Mouse (Mus musculus) embryonic facial prominence, embryonic 15.5 days (tissue): ENCODE measurements around the gene Map3k5. TPM values are rescaled to one million over a fixed set of nuclear protein-coding genes. Genes with fewer than 3 reads are reported as not detected.

Experiments
- ATAC-seq: fragments of 200-750 bp; cut with Nextera tagmentation; 2 replicates; pipeline ENCODE4 v1.8.0; 2017; ENCODE audit warnings: low read depth, moderate TSS enrichment; ENCODE audit not compliant: insufficient number of reproducible peaks, low FRiP score, low TSS enrichment
- H3K27ac ChIP-seq: fragments of 300-500 bp; sonication (generic); replicated peaks from 2 replicates; pipeline ENCODE4 v1.5.1; 2015; ENCODE audit warnings: mild to moderate bottlenecking, inconsistent platforms
- H3K27me3 ChIP-seq: fragments of 300-500 bp; sonication (generic); 2 replicates; pipeline ENCODE4 v1.6.1; 2015; ENCODE audit warnings: inconsistent platforms
- H3K36me3 ChIP-seq: fragments of 300-500 bp; sonication (generic); 2 replicates; pipeline ENCODE4 v1.6.1; 2015; ENCODE audit warnings: mild to moderate bottlenecking, inconsistent platforms
- H3K4me1 ChIP-seq: fragments of 300-500 bp; sonication (generic); 2 replicates; pipeline ENCODE4 v1.6.1; 2015; ENCODE audit warnings: inconsistent platforms
- H3K4me2 ChIP-seq: fragments of 300-500 bp; sonication (generic); replicated peaks from 2 replicates; pipeline ENCODE4 v1.6.1; 2015; ENCODE audit warnings: mild to moderate bottlenecking, inconsistent platforms
- H3K4me3 ChIP-seq: fragments of 300-500 bp; sonication (generic); replicated peaks from 2 replicates; pipeline ENCODE4 v1.5.1; 2015; ENCODE audit warnings: mild to moderate bottlenecking, inconsistent platforms
- H3K9ac ChIP-seq: fragments of 300-500 bp; sonication (generic); 2 replicates; pipeline ENCODE4 v1.6.1; 2015; ENCODE audit warnings: inconsistent platforms
- H3K9me3 ChIP-seq: fragments of 300-500 bp; sonication (generic); replicated peaks from 2 replicates; pipeline ENCODE4 v1.6.1; 2016; ENCODE audit warnings: inconsistent platforms
- WGBS: fragments of 180-500 bp; shearing (Covaris S2); methylation state at CpG from one replicate; pipeline ENCODE4 v1.1.7; 2015; 5-methylcytosine and 5-hydroxymethylcytosine counted together
- polyA plus RNA-seq: library from polyadenylated mRNA; unstranded; fragments of >200 nt; fragmentation: Nextera tagmentation; extraction: Ambion mirVana; gene quantifications from 2 replicates; pipeline ENCODE4 v1.2.1, GENCODE M21; 2015

Gene Map3k5
- polyA plus RNA-seq, 1 experiment from 2014 or later: 2.1 TPM

DNA sequence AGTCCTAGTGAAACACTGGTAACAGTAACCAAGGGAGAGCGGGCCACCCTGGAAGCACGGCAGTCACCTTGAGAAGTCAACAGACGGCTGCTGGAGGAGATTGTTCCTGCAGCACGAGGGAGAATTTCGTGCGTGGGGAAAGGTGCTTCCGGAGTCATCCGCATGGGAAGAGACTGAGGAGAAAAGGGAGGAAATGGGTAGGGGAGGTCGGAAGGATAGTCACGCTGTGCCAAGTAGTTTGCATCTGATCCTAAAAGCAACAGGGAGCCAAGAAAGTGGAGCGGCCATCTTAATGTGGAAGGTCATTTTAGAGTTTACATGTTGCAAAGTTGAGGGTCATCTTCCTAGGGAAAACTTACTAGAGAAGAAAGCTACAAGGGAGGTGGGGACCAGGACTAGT lies 155.9 kb downstream of the Map3k5 start:
- H3K4me3 ChIP-seq: no peak overlapping the region
- H3K27me3 ChIP-seq: no peaks in the 10 kb centered on the region
- no peak overlapping the region for H3K27ac ChIP-seq
- no peak overlapping the region for H3K4me2 ChIP-seq
- WGBS: 90% methylated on average over 11 of the region's 11 CpGs
- no peaks in the 10 kb centered on the region for H3K36me3 ChIP-seq
- no peaks in the 10 kb centered on the region for H3K4me1 ChIP-seq
- no peak overlapping the region for H3K9ac ChIP-seq
- no peak for ATAC-seq
- H3K9me3 ChIP-seq: no peaks in the 10 kb centered on the region

DNA sequence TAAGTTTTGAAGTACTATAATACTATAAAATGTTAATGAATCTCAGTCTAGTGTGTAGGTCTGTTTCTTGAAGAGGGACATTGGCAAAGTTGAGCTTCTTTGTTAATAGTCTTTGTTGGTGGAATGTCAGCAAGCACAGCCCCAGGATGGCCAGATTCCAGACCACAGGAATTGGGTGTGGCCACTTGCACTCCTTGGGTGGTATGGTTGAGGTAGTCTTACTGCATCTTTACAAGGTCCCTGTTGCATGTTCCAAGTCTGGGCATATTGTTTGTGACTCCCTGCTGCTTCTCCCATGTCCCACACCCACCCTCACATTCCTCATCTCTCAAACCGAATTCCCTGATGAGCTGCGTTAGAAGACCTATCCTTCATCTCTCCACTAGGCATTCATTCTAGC lies 157.1 kb downstream of the Map3k5 start:
- Histone ChIP-seq H3K4me3 (no peak overlapping the region), H3K4me1 (no peaks in the 10 kb centered on the region), H3K27me3 (no peaks in the 10 kb centered on the region), H3K27ac (no peak overlapping the region), H3K4me2 (no peak overlapping the region), H3K9me3 (no peaks in the 10 kb centered on the region), H3K9ac (no peak overlapping the region), H3K36me3 (no peaks in the 10 kb centered on the region)
- 74% methylated on average over 2 of the region's 2 CpGs for WGBS
- ATAC-seq: no peak

DNA sequence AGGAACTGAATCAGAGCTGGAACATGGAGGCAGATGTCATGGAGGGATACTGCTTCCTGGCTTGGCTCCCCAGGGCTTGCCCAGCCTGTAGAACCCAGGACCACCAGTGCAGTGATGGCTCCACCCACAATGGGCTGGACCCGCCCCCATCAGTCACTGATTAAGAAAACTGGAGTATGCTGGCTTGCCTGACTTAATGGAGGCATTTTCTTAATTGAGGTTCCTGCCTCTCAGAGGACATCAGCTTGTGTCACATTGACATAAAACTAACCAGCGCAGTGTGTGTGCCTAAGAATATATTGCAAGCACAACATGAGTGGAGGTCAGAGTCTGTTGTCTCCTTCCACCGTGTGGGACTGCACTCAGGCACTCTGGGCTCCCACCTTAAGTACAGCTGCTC lies 158.1 kb downstream of the Map3k5 start:
- WGBS: 86% methylated on average over 3 of the region's 3 CpGs

DNA sequence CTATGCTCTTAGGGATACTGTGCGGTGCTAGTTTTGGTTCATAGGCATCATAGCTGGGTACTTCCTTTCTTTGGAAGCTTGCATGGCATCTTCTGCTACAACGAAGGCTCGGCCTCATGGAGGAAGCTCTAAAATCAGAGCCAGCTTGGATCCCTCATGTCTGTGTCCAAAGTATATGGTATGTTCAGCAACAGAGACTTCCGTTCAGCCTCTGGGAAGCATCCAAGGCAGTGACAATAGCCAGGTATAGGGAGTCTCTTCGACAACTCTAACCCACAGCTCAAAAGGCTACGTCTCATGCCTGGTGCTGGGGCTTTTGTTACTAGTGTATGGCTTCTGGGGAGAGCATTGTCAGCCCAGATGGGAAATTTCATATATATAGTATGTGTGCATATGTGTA lies 167.2 kb downstream of the Map3k5 start:
- Histone ChIP-seq H3K9ac (no peak overlapping the region), H3K4me2 (no peak overlapping the region), H3K4me1 (peaks cover 5% of the 10 kb centered on the region; the same call in 1 of the 2 replicates), H3K27ac (no peak overlapping the region), H3K36me3 (no peaks in the 10 kb centered on the region), H3K4me3 (no peak overlapping the region), H3K9me3 (no peaks in the 10 kb centered on the region), H3K27me3 (no peaks in the 10 kb centered on the region)
- no peak for ATAC-seq
- WGBS: 90% methylated on average over 6 of the region's 6 CpGs

More for the DNA sequence above, 158.1 kb downstream of the Map3k5 start:
- no peaks in the 10 kb centered on the region for H3K4me1 ChIP-seq
- no peak overlapping the region for H3K4me3 ChIP-seq
- no peak overlapping the region for H3K27ac ChIP-seq
- ATAC-seq: no peak
- H3K4me2 ChIP-seq: no peak overlapping the region
- H3K27me3 ChIP-seq: no peaks in the 10 kb centered on the region
- no peaks in the 10 kb centered on the region for H3K36me3 ChIP-seq
- no peaks in the 10 kb centered on the region for H3K9me3 ChIP-seq
- no peak overlapping the region for H3K9ac ChIP-seq

DNA sequence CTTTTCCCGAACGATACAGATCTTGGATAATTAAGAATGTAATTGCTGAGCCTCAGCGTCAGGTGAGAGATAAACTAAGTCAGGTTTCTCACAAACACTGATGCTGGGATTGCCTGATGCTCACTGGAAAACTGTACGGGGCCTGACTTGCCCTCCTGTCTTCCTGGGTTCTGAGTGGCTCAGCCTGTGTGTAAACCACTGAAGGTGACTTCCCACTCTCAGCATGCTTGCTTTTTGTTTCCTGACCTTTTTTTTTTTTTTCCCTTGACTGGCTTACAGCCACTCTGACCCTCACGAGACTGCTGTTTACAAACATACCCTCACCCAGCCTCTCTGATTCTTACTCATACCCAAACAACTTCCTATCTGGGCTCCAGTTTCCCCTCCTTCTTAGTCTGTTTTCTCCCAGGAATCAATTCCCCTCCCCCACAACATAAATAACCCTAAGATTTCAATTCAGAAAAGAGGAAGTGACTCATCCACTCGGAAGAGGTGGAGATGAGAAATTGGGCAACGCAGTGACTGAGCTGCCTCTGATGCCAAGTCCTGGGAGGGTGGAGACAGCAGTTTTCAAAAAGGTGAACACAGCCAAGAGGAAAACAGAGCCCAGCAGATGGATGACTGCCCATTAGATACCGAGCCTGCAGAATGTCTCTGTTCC lies 170.1 kb downstream of the Map3k5 start:
- Histone ChIP-seq H3K9ac (no peak overlapping the region), H3K9me3 (no peaks in the 10 kb centered on the region), H3K36me3 (0 out of 2 replicates have a peak, but pooled peaks cover 2% of the 10 kb centered on the region), H3K27ac (no peak overlapping the region), H3K4me2 (no peak overlapping the region), H3K27me3 (no peaks in the 10 kb centered on the region), H3K4me3 (no peak overlapping the region), H3K4me1 (peaks cover 5% of the 10 kb centered on the region; the same call in 1 of the 2 replicates)
- no peak for ATAC-seq
- WGBS: 54% methylated on average over 8 of the region's 8 CpGs

DNA sequence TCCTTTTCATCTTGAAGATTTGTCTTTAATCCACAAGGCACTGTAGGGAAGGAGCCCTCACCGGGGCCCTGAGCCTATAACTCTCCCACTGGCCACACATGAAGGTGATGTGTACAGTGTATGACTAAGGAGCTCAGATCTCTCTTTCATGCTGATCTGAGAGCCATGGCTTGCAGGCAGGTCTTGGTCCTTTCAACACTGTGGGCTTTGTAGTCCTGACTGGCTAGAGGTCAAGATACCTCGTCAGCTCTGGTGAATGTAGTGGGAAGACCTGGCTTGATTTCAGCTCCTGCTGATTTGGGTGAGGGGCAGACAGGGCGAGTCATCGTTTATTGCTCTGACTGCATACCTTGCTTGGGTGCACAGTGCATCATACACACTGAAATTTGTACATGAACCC lies 171.3 kb downstream of the Map3k5 start:
- Histone ChIP-seq H3K27ac (no peak overlapping the region), H3K4me2 (no peak overlapping the region), H3K4me1 (peaks cover 5% of the 10 kb centered on the region; the same call in 1 of the 2 replicates), H3K27me3 (no peaks in the 10 kb centered on the region), H3K9me3 (no peaks in the 10 kb centered on the region), H3K4me3 (no peak overlapping the region), H3K36me3 (0 out of 2 replicates have a peak, but pooled peaks cover 2% of the 10 kb centered on the region), H3K9ac (no peak overlapping the region)
- ATAC-seq: no peak
- WGBS: 60% methylated on average over 4 of the region's 4 CpGs

DNA sequence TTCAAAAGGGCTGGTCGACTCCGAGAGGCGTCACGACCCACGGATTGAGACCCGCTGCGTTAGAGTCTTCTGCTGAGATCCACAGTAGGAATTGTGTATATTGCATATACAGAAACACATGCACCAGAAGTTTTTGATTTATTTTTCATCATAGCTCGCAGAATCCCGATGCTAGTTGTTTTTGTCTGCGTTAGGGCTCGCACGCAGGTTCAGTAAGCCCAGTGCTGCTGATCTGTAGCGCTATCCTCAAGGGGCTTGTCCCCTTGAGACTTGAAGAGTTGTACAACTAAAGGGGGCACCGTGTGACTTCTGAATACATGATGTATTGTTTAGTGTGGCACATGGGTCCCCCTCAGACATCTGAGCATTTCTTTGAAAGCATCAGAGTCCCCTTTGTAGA lies 172.8 kb downstream of the Map3k5 start:
- Histone ChIP-seq H3K27ac (no peak overlapping the region), H3K27me3 (no peaks in the 10 kb centered on the region), H3K36me3 (0 out of 2 replicates have a peak, but pooled peaks cover 2% of the 10 kb centered on the region), H3K4me1 (peaks cover 5% of the 10 kb centered on the region; the same call in 1 of the 2 replicates), H3K9me3 (no peaks in the 10 kb centered on the region), H3K4me3 (no peak overlapping the region), H3K4me2 (no peak overlapping the region), H3K9ac (no peak overlapping the region)
- WGBS: 78% methylated on average over 14 of the region's 14 CpGs
- no peak for ATAC-seq

DNA sequence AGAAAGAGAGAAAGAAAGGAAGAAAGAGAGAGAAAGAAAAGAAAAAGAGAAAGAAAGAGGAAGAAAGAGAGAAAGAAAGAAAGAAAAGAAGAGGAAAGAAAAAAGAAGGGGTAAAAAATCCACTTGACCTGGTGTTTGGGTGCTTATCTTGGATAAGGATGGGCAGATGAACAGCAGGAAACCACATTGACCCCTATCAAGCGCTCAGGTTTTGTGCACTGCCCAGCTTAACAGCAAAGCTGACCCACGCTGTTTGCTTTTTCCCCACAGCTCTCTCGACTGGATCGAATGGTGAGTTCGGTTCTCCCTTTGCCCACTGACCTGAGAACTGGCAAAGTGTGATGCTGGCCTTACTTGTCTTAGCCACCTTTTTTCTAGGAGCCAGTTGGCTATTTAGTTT lies 177.2 kb downstream of the Map3k5 start:
- no peak overlapping the region for H3K27ac ChIP-seq
- no peaks in the 10 kb centered on the region for H3K27me3 ChIP-seq
- H3K4me2 ChIP-seq: no peak overlapping the region
- ATAC-seq: no peak
- H3K9ac ChIP-seq: no peak overlapping the region
- H3K9me3 ChIP-seq: no peaks in the 10 kb centered on the region
- 0 out of 2 replicates have a peak, but pooled peaks cover 2% of the 10 kb centered on the region for H3K36me3 ChIP-seq
- no peak overlapping the region for H3K4me3 ChIP-seq
- H3K4me1 ChIP-seq: no peaks in the 10 kb centered on the region
- WGBS: 93% methylated on average over 5 of the region's 5 CpGs

DNA sequence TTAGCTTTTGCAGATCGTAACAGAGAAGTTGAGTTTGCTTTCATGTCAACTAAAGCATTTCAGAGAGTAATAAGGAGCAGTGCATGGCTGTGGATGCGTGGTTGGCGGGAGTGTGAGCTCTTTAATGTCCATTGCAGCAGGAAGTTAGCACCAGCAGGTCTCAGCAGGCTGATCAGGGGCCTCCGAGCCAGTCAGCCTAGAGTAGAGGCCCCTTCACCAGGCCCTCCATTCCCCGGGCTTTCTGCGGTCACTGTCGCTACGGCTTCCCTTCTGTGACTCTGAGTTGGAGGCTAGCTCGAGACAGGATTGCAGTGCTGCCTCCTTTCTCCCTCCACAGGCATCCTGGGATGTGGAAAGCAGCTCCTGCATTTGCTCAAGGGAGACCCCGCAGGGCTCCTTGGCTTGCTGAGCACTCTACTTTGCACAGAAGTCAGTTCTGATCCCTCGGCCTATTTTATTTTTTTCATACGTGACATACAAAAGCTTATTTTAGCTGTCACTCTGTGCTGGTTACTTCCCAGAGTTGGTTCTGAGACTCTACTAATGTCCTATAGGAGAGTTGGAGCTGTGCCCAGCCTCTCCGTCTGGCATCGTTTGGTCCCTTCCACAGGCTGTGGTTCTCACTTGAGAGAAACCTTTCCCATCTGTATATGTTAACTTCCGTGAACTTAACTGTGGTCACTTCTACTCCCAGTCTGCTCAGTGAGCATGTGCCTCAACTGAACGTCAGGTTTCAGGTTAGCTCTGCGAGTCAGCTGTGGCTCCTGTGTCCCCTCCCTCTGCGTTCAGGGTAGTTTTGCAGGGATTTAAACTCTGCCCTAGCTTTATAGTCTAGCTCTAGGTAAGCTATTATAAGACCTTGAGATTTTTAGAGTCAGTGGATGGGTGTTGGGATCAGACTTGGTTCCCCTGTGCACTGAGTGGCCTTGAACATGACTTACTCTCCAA lies 178.0 kb downstream of the Map3k5 start:
- ATAC-seq: no peak
- Histone ChIP-seq H3K27ac (no peak overlapping the region), H3K9me3 (no peaks in the 10 kb centered on the region), H3K4me1 (no peaks in the 10 kb centered on the region), H3K9ac (no peak overlapping the region), H3K36me3 (0 out of 2 replicates have a peak, but pooled peaks cover 2% of the 10 kb centered on the region), H3K4me2 (no peak overlapping the region), H3K27me3 (no peaks in the 10 kb centered on the region), H3K4me3 (no peak overlapping the region)
- 75% methylated on average over 18 of the region's 18 CpGs for WGBS

DNA sequence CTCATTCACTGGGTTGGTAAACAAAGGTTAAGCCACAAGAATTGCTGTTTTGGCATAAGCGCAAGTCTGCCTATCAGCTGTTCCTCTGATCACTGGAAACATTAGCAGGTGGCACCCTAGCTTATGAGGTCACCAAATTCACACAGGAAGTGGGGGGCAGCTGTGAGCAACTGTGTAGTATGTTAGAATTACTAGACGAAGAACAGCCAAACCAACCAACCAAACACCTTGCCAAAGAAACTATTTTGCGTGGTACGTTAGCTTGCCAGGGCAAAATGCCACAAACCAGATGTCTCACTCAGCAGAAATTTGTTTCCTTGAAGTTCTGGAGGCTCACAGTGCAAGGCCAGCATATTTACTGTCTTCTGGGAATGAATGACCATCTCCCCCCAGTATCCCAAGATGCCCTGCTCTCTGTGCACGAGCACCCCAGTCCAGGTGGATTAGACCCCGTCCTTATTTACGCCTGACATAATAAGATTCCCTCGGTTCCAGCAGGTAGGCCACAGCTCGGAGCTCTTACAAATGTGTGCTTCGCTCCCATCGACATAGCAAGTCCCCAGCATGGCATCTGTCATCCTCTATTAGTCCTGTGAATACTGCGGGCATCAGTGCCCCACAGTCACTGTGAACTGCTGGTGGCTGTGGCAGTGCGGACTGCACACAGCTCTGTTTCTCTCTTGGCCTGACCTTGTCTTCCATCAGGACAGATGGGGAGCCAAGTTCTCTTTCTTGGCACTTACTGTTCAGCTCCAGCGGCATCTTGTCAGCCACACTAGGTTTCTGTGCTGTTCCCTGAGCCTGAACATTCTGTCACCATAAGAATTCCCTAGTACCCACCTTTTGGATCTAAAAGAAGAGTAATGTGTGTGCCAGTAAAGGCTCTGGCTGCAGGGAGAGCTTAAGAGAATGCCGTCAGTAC lies 185.5 kb downstream of the Map3k5 start:
- no peaks in the 10 kb centered on the region for H3K27me3 ChIP-seq
- H3K9ac ChIP-seq: no peak overlapping the region
- no peaks in the 10 kb centered on the region for H3K4me1 ChIP-seq
- no peaks in the 10 kb centered on the region for H3K9me3 ChIP-seq
- no peak overlapping the region for H3K27ac ChIP-seq
- H3K4me2 ChIP-seq: no peak overlapping the region
- H3K36me3 ChIP-seq: no peaks in the 10 kb centered on the region; the same call in 1 of the 2 replicates
- H3K4me3 ChIP-seq: no peak overlapping the region
- 85% methylated on average over 15 of the region's 15 CpGs for WGBS
- ATAC-seq: no peak
